Mouse (Mus musculus) neural tube, embryonic 12.5 days (tissue): ENCODE measurements at regions not wholly inside any gene's neighbourhood (a gene's known extent, or its start where the extent isn't known, plus 50 kb on each side); places are given as distances from the start of the nearest gene placed in this dataset.

ENCODE experiments used
- ATAC-seq: fragments of 200-750 bp; cut with Nextera tagmentation; 2 replicates; pipeline ENCODE4 v1.8.0; 2017; ENCODE audit warnings: low read depth, mild to moderate bottlenecking, moderate TSS enrichment, moderate library complexity; ENCODE audit not compliant: low FRiP score
- H3K27ac ChIP-seq: fragments of 300-500 bp; sonication (generic); 2 replicates; pipeline ENCODE4 v1.5.1; 2016
- H3K27me3 ChIP-seq: fragments of 300-500 bp; sonication (generic); replicated peaks from 2 replicates; pipeline ENCODE4 v1.6.1; 2016; ENCODE audit warnings: mild to moderate bottlenecking
- H3K36me3 ChIP-seq: fragments of 300-500 bp; sonication (generic); 2 replicates; pipeline ENCODE4 v1.6.1; 2016; ENCODE audit warnings: mild to moderate bottlenecking
- H3K4me1 ChIP-seq: fragments of 300-500 bp; sonication (generic); 2 replicates; pipeline ENCODE4 v1.6.1; 2016
- H3K4me2 ChIP-seq: fragments of 300-500 bp; sonication (generic); replicated peaks from 2 replicates; pipeline ENCODE4 v1.6.1; 2016; ENCODE audit warnings: mild to moderate bottlenecking
- H3K4me3 ChIP-seq: fragments of 300-500 bp; sonication (generic); 2 replicates; pipeline ENCODE4 v1.5.1; 2016
- H3K9ac ChIP-seq: fragments of 300-500 bp; sonication (generic); 2 replicates; pipeline ENCODE4 v1.6.1; 2016; ENCODE audit warnings: mild to moderate bottlenecking
- H3K9me3 ChIP-seq: fragments of 300-500 bp; sonication (generic); 2 replicates; pipeline ENCODE4 v1.6.1; 2016; ENCODE audit warnings: mild to moderate bottlenecking
- WGBS: fragments of 180-500 bp; shearing (Covaris S2); methylation state at CpG from one replicate; pipeline ENCODE4 v1.1.7; 2016; 5-methylcytosine and 5-hydroxymethylcytosine counted together

DNA sequence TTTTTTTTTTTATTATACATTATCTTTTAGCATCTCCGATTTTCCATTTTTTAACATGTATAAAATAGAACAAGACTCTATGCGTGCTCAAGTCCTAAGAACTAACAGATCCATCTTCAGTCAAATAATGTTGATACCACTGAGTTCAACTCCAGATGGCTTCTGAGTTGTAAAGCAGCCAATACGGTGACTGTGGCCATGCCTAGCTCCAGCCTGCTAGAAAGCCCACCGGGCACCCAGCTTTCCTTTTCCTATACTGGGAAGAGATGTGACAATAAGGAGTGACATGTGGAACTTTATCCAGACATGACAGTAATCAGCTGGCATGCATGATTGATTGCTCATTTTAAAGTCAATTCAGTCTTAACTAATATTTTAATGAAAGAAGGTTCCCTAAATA is 236.7 kb upstream of the Crim1 start:
- H3K4me2 ChIP-seq = no peak overlapping the region
- no peak overlapping the region for H3K9ac ChIP-seq
- no peaks in the 10 kb centered on the region for H3K4me1 ChIP-seq
- 89% methylated on average over 4 of the region's 4 CpGs for WGBS
- H3K27me3 ChIP-seq = no peaks in the 10 kb centered on the region
- H3K27ac ChIP-seq = no peak overlapping the region
- no peaks in the 10 kb centered on the region for H3K36me3 ChIP-seq
- no peak overlapping the region for H3K4me3 ChIP-seq
- H3K9me3 ChIP-seq = no peaks in the 10 kb centered on the region
- no peak for ATAC-seq

DNA sequence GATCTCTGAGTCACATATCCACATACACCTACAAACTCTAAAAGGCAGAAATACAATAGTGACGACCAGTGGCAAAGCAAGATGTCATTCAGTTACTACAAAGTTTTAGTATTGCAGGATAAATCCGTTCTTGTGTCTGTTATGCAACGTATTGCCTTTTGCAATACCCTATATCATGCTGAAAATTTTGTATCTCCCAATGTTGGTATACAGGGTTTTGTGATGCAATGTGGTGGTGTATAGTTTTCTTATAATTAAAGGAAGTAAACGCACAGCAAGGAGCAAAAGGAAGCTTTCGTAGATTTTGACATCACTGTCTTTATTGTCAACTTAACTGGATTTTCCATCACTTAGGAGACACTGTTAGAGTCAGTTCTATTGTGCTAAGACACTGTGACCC is 231.5 kb upstream of the Crim1 start:
- no peak overlapping the region for H3K9ac ChIP-seq
- no peak overlapping the region for H3K4me3 ChIP-seq
- no peaks in the 10 kb centered on the region for H3K36me3 ChIP-seq
- no peak for ATAC-seq
- no peak overlapping the region for H3K4me2 ChIP-seq
- 89% methylated on average over 5 of the region's 5 CpGs for WGBS
- H3K27ac ChIP-seq = no peak overlapping the region
- H3K4me1 ChIP-seq = no peaks in the 10 kb centered on the region
- no peaks in the 10 kb centered on the region for H3K9me3 ChIP-seq
- H3K27me3 ChIP-seq = no peaks in the 10 kb centered on the region

DNA sequence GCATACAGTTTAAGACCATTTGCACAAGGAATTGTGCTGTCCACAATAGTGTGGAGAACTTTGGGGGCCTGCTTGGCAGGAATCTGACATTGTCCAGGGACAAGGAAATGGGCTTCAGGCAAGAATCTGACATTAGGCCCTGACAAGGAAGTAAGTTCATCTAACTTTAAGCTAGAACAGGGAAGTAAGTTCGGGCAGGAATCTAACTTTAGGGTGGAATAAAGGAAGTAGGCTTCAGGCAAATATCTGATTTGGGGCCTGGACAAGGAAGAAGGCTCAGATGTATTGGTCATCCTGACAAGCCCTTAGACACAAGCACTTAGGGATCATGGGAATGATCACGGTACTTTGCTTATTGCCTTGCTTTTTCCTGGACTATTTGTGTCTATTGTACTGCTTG is 230.9 kb upstream of the Crim1 start:
- Histone ChIP-seq H3K9ac (no peak overlapping the region), H3K9me3 (no peaks in the 10 kb centered on the region), H3K4me2 (no peak overlapping the region), H3K4me1 (no peaks in the 10 kb centered on the region), H3K27me3 (no peaks in the 10 kb centered on the region), H3K27ac (no peak overlapping the region), H3K4me3 (no peak overlapping the region), H3K36me3 (no peaks in the 10 kb centered on the region)
- 84% methylated on average over 2 of the region's 2 CpGs for WGBS
- ATAC-seq = no peak
